Mouse (Mus musculus) ES-E14 (cell line): ENCODE results near the gene Ptprh. TPM values are rescaled to one million over a fixed set of nuclear protein-coding genes. Genes with fewer than 3 reads are reported as not detected.

Source experiments
- DNase-seq: peaks from one replicate; pipeline ENCODE4 v3.0.0-alpha.2; 2013; ENCODE audit warnings: low read depth, low spot score
- H3K27ac ChIP-seq: 2 replicates; pipeline ENCODE4 v1.5.1; 2012; ENCODE audit warnings: low read depth, mild to moderate bottlenecking, low read length, moderate library complexity, mixed read lengths; ENCODE audit not compliant: poor library complexity, insufficient read depth, severe bottlenecking
- H3K36me3 ChIP-seq: 2 replicates; pipeline ENCODE4 v1.6.1; 2012; ENCODE audit warnings: mild to moderate bottlenecking, low read length, moderate library complexity, mixed read lengths; ENCODE audit not compliant: control insufficient read depth, poor library complexity, insufficient read depth, severe bottlenecking
- H3K4me1 ChIP-seq, 2 experiments: fragments of 150-350 bp in 1 of 2; sonication (generic) in 1 of 2; 2 replicates each; pipeline ENCODE4 v1.6.1; 2012; ENCODE audit warnings: low read length in 2 of 2, mild to moderate bottlenecking in 1 of 2, mixed read lengths in 1 of 2; ENCODE audit not compliant: control insufficient read depth in 2 of 2, insufficient read depth in 2 of 2, poor library complexity in 1 of 2
- H3K4me3 ChIP-seq, 2 experiments: fragments of 150-350 bp in 1 of 2; sonication (generic) in 1 of 2; 2 replicates each; pipeline ENCODE4 v1.5.1; 2012; ENCODE audit warnings: low read length in 2 of 2, low read depth in 1 of 2, mild to moderate bottlenecking in 1 of 2, mixed read lengths in 1 of 2; ENCODE audit not compliant: insufficient read depth in 1 of 2, poor library complexity in 1 of 2, severe bottlenecking in 1 of 2
- H3K9ac ChIP-seq: 2 replicates; pipeline ENCODE4 v1.6.1; 2012; ENCODE audit warnings: low read depth, mild to moderate bottlenecking, low read length, mixed read lengths; ENCODE audit not compliant: poor library complexity, insufficient read depth, severe bottlenecking
- H3K9me3 ChIP-seq: fragments of 150-350 bp; sonication (generic); 2 replicates; pipeline ENCODE4 v1.6.1; 2012; ENCODE audit warnings: low read depth, mild to moderate bottlenecking, low read length; ENCODE audit not compliant: control insufficient read depth, insufficient read depth
- CHD2 ChIP-seq: IDR thresholded peaks from 2 replicates; pipeline ENCODE4 v1.6.1; 2014; ENCODE audit warnings: mild to moderate bottlenecking, low read depth, low read length, inconsistent platforms
- HCFC1 ChIP-seq: IDR thresholded peaks from 2 replicates; pipeline ENCODE4 v1.6.1; 2012; ENCODE audit warnings: low read length, inconsistent platforms, borderline replicate concordance; ENCODE audit not compliant: insufficient read depth
- MAFK ChIP-seq: IDR thresholded peaks from 2 replicates; pipeline ENCODE4 v1.6.1; 2014; ENCODE audit warnings: mild to moderate bottlenecking, low read depth, low read length, inconsistent platforms; ENCODE audit not compliant: insufficient read depth
- ZC3H11A ChIP-seq: IDR thresholded peaks from 2 replicates; pipeline ENCODE4 v1.6.1; 2012; ENCODE audit warnings: low read depth, mild to moderate bottlenecking, inconsistent platforms, low read length, borderline replicate concordance
- ZNF384 ChIP-seq: IDR thresholded peaks from 2 replicates; pipeline ENCODE4 v1.6.1; 2012; ENCODE audit warnings: low read depth, low read length, inconsistent platforms
- in situ Hi-C, 2 experiments: fragments of 600-800 bp; cut with MboI; formaldehyde crosslinking; loops; one replicate each; pipeline ENCODE4 v1.15.1; 2025; ENCODE audit warnings: low sequenced_read_pairs in 2 of 2, inconsistent platforms in 1 of 2; ENCODE audit not compliant: unreplicated experiment in 2 of 2
- total RNA-seq: library from RNA; depleted of rRNA; stranded (reverse); fragments of 300-350 nt; gene quantifications from 2 replicates; pipeline ENCODE4 v1.2.3, GENCODE M21; 2012

The Ptprh gene
- total RNA-seq, 1 experiment = 0.18 TPM

- Histone ChIP-seq H3K9ac (peak overlapping the region; percentile 51; the same call in 1 of the 2 replicates), H3K36me3 (no peaks in the 10 kb centered on the region), H3K27ac (no peak overlapping the region), H3K9me3 (no peaks in the 10 kb centered on the region), H3K4me1 (peaks cover 0 to 9% of the 10 kb centered on the region in 2 experiments; a peak in 1 of 4 replicates), H3K4me3 (peak overlapping the region; percentile 19 to 44)
- peak; percentile 84 for DNase-seq
- in situ Hi-C loops = loop anchor here in 1 of 2 experiments (10.0 kb wide), 1 partner anchor 368 kb away; the partner anchor contains the start of gene Zfp628
- TF ChIP-seq ZC3H11A (no peak), CHD2 (0 out of 2 replicates have a peak, but pooled peaks have one; percentile 47), HCFC1 (no peak)
These were observed 57.2 kb downstream of the Ptprh start for GRCm38 (mm10) chr7:4546591-4547131.

- H3K27ac ChIP-seq = no peak overlapping the region
- no peaks in the 10 kb centered on the region for H3K9me3 ChIP-seq
- in situ Hi-C loops = loop anchor here in 1 of 2 experiments (10.0 kb wide), 1 partner anchor 369 kb away; the partner anchor contains the start of gene Zfp628
- peaks cover 0 to 9% of the 10 kb centered on the region in 2 experiments; a peak in 1 of 4 replicates for H3K4me1 ChIP-seq
- no peak overlapping the region for H3K4me3 ChIP-seq
- H3K36me3 ChIP-seq = no peaks in the 10 kb centered on the region
- no peak for DNase-seq
- no peak overlapping the region for H3K9ac ChIP-seq
- TF ChIP-seq MAFK (no peak), CHD2 (no peak), ZNF384 (no peak), ZC3H11A (no peak), HCFC1 (no peak)
These were observed 57.8 kb downstream of the Ptprh start for GRCm38 (mm10) chr7:4546050-4546449.

- H3K9me3 ChIP-seq = no peaks in the 10 kb centered on the region
- peak overlapping the region; percentile 57 to 63 for H3K4me3 ChIP-seq
- no peak for TF ChIP-seq CHD2
- TF ChIP-seq MAFK = no peak
- no peak for TF ChIP-seq HCFC1
- TF ChIP-seq ZNF384 = no peak
- TF ChIP-seq ZC3H11A = no peak
- no peak for DNase-seq
- peaks cover 1 to 5% of the 10 kb centered on the region in 2 experiments; a peak in 3 of 4 replicates for H3K4me1 ChIP-seq
- H3K27ac ChIP-seq = no peak overlapping the region
- in situ Hi-C loops = loop anchor here in 1 of 2 experiments (10.0 kb wide), 1 partner anchor 373 kb away; the partner anchor contains the start of gene Zfp628
- peak overlapping the region; percentile 51; the same call in 1 of the 2 replicates for H3K9ac ChIP-seq
- no peaks in the 10 kb centered on the region for H3K36me3 ChIP-seq
These were observed 61.8 kb downstream of the Ptprh start for GRCm38 (mm10) chr7:4542013-4542412.

GRCm38 (mm10) chr7:4541344-4541743, 62.5 kb downstream of the Ptprh start:
- in situ Hi-C loops = loop anchor here in 1 of 2 experiments (10.0 kb wide), 1 partner anchor 373 kb away; the partner anchor contains the start of gene Zfp628
- TF ChIP-seq HCFC1 (no peak), ZNF384 (no peak), CHD2 (no peak), MAFK (no peak), ZC3H11A (no peak)
- Histone ChIP-seq H3K4me1 (peaks cover 1 to 2% of the 10 kb centered on the region in 2 experiments; a peak in 3 of 4 replicates), H3K27ac (no peak overlapping the region), H3K9me3 (no peaks in the 10 kb centered on the region), H3K36me3 (no peaks in the 10 kb centered on the region), H3K9ac (no peak overlapping the region), H3K4me3 (no peak overlapping the region)
- no peak for DNase-seq
